Mouse (Mus musculus): Measurements from ENCODE around the gene Nab2.
"Not testable (repeated sequence)": the region's sequence is repeated elsewhere in the genome, so short reads cannot be mapped to it uniquely, and the experiment has no call there.

The Nab2 gene

DNA sequence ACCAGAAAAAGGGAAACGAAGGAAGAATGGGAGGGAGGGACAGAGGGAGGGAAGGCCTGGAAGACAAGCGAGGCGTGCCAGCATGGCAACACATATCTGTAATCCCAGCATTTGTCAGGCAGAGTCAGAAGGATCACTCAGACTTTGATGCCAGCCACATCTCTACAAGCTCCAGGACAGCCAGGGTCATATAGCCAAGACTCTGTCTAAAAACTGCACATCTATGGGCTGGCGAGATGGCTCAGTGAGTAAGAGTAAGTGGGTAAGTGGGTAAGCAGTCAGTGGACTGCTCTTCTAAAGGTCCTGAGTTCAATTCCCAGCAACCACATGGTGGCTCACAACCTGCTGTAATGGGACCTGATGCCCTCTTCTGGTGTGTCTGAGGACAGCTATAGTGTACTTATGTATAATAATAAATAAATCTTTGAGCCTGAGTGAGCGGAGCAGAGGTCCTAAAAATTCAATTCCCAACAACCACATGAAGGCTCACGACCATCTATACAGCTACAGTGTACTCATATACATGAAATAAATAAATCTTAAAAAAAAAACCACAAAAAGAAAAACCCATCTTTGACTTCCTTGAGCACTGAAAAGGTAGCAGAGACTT, 5.8 kb upstream of the Nab2 start:
- no peak for DNase-seq (ENCODE audit: low spot score in 2 of 2)

DNA sequence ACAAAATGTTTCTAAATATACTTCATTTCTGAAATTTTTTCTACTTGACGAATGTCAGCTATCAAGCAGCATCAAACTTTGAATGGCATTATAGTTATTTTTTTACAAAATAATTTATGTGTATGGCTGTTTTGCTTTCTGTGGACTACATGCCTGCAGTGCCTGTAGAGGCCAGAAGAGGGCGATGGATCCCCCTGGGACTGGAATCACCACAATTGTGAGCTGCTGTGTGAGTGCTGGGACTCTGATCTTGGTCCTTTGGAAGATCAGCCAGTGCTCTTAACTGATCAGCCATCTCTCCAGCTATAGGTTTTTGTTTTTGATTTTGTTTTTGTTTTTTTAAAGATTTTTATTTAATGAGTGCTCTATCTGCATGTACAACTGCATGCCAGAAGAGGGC, 2.9 kb upstream of the Nab2 start:
- peak in 1 of 2 experiments; percentile 50 for DNase-seq (ENCODE audit: low spot score in 2 of 2)

GRCm38 (mm10) chr10:127670185-127670584, 1.8 kb upstream of the Nab2 start:
- no peak for DNase-seq (ENCODE audit: low spot score in 2 of 2)

DNA sequence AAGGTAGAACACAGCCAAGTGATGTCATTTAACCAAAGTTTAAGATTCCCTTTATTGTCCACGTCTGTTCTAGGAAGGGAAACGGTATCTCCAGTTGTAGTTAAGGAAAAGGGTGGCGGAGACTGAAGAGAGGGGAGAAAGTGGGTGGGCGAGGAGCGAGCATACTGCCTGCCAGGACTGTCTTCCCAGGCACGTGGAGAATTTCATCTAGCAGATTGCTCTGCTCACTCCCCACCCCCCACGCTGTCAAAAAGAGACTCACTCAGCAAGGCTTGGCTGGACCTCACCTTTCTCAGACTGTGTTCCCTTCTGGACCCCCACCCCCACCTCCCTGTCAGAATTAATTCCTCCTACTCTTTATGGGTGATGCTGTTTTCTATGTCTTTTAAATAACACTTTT, 802 bp upstream of the Nab2 start:
- no peak for DNase-seq (ENCODE audit: low spot score in 2 of 2)

DNA sequence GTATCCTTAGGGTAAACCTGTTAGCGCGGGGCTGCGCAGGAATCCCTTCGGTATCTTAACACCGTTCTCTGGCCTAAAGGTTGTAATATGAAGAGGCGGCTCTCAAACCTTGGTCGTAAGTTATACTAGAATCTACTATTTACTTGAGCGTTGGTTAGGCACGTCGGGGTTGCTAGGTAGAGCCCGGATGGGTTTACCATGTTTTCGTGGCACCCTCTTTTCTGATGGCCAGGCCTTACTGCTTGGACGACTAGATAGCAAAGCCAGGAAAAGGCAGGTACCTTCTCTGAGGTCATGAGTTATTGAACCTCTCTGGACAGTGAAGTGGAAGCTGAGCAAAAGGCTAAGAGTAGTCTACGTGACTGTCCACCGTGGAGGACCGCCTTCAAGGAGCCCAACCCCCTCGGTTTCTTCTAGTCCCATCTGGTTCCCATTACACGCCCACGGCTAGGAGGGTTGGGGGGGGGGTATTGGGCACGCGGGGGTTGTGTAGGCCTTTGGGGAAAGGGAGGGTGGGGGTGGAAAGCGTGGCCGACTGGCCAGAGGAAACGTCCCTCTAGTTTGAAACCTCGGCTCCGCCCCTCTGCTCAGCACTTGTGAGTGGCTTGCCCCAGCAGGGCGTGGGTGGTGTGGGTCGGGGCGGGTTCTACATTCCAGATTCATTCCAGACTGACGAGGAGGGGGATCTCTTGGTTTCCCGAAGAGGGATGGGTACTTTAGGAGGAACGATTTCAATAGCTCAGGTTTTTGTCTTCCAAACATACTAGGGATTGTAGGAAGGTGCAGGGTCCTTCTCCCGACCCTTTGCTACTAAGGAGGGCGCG, 887 bp downstream of the Nab2 start:
- DNase-seq (ENCODE audit: low spot score in 2 of 2), result peak; percentile 26 to 46

DNA sequence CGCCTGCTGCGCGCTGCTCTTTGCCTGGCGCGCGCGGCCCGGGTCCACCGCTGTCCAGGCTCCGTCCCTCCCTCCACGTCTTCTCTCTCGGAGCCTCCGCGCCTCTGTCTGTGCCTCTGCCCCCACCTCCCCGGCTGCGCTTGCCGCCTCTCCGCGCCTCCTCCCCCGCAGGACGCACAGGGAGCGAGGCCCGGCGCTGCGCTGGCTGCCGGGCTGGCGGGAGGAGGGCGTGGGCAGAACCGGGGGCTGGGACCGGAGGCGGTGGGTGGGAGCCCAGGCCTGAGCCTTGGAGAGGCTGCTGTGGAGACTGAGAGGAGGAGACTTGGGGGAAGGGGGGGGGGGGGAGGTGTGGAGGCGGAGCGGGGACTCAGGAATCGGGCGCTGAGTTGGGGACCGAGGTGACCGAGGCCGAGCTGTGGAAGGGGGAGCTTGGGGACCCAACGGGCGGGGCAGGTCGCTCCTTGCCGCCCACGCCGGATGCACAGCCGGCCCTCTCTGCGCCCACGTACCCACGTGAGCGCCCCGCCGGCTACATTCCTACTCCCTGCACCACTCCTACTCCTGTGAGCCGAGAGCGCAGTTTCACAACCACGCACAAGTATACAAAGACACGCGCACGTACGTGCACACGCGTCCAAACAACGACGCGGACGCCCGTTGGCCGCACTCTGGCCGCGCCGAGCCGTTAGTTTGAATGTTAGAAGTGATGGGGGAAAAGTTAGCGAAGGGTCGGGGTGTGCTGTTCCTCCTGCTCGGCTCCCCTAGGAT, 1.7 kb downstream of the Nab2 start, which contains the start of gene Nemp1:
Nemp1 (plus strand) TSS at position 401 of the 768 bp plus-strand sequence.
- DNase-seq (ENCODE audit: low spot score in 2 of 2), result peak; percentile 59 to 62

DNA sequence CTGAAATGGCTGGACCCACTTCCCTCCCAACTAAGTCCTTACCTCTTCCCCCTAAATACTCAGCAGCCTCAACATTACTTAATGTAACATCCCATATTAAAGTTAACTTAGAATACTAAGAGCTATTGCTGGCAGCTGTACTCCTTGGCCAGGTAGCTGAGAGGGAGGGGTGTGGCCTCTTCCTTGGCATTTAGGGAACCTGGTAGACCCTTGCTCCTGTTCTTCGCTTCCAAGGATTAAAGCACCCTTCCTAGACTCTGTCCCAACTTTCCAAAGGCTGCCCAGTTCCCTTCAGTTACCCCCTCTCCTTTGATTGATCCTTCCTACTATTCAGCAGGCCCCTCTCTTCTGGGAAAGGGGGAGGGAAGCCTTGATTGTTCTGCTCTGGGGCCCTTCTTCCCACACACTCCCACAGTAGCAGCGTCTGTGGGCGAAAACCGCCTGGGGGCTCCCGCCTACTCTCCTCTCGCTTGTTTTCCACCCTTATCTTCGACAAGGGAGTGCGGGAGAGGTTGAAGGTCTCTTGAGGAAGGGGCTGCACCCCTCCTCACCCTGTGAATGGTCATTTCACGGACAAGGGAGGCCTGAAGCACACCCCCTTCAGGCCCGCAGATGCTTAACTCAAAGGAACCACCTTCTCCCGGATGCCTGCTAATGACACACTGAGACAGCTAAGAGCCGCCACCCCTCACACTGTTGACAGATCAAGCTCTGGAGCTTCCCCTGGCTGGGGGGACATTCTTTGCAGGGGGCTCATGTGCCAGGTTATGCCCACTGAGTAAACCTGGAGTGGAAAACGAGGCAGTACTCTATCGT, 2.8 kb downstream of the Nab2 start:
- no peak for DNase-seq (ENCODE audit: low spot score in 2 of 2)

DNA sequence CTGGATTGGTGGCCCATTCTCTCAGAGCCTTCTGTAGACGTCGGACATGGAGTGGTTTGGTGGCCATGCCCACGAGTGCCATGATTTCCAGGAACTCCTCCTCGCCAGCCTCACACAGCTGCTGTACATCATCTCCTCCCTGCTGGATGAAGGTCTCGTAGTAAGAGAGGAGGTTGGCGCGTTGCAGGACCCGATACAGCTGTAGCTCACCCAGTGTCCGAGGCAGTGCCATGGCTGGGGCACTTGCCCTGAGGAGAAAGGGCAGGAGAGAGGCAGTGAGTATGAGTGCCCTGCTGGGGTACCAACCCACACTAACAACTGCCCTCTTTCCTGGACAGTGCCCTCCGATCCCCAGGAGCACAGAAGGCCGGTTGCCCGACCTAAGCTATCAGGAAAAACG, 3.5 kb downstream of the Nab2 start:
- DNase-seq (ENCODE audit: low spot score in 2 of 2), result no peak

- DNase-seq (ENCODE audit: low spot score in 2 of 2), result no peak
These were observed 4.2 kb downstream of the Nab2 start for GRCm38 (mm10) chr10:127664166-127664565.

GRCm38 (mm10) chr10:127663590-127663989, 4.8 kb downstream of the Nab2 start:
- no peak for DNase-seq (ENCODE audit: low spot score in 2 of 2)

DNA sequence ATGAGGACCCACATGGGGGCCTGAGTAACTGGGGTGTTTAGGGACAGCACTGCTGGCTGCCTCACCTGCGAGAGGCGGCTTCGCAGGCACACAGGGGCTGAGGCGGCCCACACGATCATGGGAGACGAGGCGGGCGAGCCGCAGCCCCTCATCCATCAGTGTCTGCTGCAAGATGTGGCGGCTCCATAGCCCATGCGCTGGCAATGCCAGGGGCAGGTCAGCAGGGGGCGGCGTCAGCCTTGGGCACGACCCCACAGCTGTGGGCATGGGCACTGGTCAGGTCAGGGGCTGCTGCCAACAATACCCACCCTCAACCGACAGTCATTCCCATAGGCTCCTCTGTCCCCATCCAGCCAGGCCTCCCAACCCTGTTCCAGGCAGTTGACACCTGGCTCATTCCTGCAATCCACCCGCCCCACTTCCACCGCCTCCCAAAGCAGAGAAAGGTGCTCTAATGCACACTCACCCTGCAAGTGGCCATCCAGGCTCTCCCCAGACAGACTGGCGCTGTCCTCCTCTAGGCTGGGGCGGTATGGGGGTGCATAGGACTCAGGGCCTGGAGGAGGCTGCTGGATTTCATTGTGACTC, 5.6 kb downstream of the Nab2 start:
- DNase-seq (ENCODE audit: low spot score in 2 of 2), result peak; percentile 51 to 54

DNA sequence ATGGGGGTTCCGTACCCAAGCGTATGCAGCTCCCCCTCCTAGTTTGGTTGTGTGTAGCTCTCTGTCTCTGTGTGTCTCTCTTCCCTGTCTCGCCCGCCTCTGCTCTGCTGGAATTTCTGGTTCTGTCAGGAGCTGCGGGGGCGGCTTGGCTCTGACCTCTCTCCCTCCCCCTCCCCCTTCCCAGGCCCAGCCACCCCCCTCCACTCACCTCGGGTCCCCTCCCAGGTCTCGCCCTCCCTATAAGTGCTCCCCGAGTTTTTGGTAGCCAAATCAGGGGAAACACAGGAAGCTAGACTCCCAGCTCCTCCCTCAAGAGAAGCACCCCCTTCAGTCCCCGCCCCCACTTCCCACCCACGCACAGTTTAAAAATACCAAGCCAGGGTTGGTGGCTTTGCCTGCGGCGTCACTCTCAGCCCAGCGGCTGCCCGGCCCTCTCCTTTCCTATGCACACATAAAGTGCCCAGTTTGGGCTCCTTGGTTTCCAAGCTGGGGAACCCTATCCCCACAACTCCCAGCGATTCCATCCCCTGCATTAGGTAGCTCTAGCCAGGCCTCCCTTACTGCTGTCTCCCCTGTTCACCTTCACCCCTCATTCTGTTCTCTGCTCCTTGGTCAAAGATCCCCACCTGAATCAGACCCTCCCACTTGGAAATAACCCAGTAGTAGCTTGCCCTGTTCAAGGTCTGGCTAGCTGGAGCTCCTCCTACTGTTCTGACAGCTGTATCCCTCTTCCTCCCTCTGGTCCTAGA, 6.3 kb downstream of the Nab2 start:
- peak; percentile 54 to 70 for DNase-seq (ENCODE audit: low spot score in 2 of 2)

DNA sequence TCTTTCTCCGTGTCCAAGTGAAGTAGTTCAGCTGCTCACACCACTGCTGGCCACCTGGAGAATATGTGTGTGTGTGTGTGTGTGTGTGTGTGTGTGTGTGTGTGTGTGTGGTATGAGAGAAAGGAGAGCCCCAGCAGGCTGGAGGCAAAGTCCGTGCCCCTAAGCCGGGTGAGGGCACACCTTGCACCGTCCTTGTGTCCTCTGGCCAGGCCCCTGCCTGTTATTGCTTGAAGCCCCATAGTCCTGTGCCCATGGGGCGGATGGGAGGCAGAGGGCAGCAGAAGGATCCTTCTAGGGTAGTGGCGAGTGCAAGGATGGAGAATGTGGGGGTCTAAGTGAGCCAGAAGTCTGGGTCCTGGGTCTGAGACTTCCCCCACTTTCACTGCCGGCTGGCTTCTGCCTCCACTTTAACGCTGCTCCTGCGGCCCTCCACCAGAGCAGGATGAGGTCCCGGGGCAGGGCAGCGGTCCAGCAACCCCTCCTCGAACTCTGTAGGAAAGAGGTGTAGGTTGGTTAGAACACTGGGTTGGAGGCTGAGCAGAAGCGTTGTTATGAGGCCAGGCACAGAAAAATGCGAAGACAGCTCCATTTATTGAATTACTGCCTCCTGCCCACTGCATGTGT, 7.0 kb downstream of the Nab2 start:
- no peak for DNase-seq (ENCODE audit: low spot score in 2 of 2)

DNA sequence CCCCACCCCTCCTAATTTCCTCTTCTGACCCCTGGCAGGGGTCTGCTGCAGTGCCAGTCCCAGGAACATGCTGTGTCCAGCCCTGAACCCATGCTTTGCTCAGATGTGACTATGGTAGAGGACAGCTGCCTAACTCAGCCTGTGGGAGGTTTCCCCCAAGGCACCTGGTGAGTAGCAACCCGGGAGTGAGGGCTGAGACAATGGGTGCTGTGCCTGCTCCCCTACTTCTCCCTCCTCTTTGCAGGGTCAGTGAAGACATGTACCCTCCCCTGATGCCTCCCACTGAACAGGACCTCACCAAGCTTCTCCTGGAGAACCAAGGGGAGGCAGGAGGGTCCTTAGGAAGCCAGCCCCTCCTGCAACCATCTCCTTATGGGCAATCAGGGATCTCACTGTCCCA, 8.8 kb downstream of the Nab2 start:
- DNase-seq (ENCODE audit: low spot score in 2 of 2), result no peak

DNA sequence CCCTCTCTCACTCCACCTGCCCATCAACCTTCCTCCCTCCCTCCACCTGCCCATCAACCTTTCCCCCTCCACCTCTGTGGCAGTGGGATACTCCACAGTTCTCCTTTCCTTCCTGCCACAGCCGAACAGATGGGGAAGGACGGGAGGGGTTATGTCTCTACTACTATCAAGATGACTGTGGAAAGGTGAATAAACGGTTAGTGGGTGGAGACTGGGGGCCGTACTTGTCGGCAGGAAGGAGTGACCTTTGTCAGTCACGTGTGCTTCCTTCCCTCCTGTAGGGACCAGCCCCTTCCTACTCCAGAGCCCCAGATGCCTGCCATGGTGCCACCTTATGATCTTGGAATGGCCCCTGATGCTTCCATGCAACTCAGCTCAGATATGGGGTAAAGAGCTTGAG, 10.3 kb downstream of the Nab2 start:
- no peak for DNase-seq (ENCODE audit: low spot score in 2 of 2)

DNA sequence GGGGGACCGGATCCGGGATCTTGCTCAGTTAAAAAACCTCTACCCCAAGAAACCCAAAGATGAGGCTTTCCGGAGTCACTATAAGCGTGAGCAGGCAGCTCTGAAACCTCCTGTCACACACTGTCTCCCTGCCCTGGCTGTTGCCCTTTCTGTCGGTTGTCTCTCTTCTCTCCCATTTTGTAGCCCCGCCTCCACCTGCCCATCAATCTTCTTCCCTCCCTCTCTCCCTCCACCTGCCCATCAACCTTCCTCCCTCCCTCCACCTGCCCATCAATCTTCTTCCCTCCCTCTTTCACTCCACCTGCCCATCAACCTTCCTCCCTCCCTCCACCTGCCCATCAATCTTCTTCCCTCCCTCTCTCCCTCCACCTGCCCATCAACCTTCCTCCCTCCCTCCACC, 10.8 kb downstream of the Nab2 start:
- not testable (repeated sequence) for DNase-seq (ENCODE audit: low spot score in 2 of 2)

- no peak for DNase-seq (ENCODE audit: low spot score in 2 of 2)
These were observed 13.3 kb downstream of the Nab2 start for GRCm38 (mm10) chr10:127654970-127655579.

- DNase-seq (ENCODE audit: low spot score in 2 of 2), result no peak
These were observed 15.3 kb downstream of the Nab2 start for GRCm38 (mm10) chr10:127652906-127653638.

- no peak for DNase-seq (ENCODE audit: low spot score in 2 of 2)
These were observed 22.6 kb downstream of the Nab2 start for GRCm38 (mm10) chr10:127645791-127646190.

All from thymus, postnatal 10 days (tissue).